Mouse (Mus musculus) small intestine, adult 2 months (tissue): ENCODE measurements at regions not wholly inside any gene's neighbourhood (a gene's known extent, or its start where the extent isn't known, plus 50 kb on each side); places are given as distances from the start of the nearest gene placed in this dataset.

ENCODE experiments used
- CTCF ChIP-seq: fragments of 200-500 bp; IDR thresholded peaks from 2 replicates; pipeline ENCODE4 v1.5.1; 2012; ENCODE audit warnings: low read depth, mild to moderate bottlenecking, control low read depth, inconsistent platforms, low read length, moderate library complexity, mixed read lengths; ENCODE audit not compliant: insufficient replicate concordance, insufficient read length; ENCODE audit errors: extremely low read depth
- POLR2A ChIP-seq: fragments of 200-500 bp; IDR thresholded peaks from 2 replicates; pipeline ENCODE4 v1.6.1; 2012; ENCODE audit warnings: low read depth, mild to moderate bottlenecking, control low read depth, inconsistent platforms, low read length, moderate library complexity

- TF ChIP-seq CTCF (no peak), POLR2A (no peak)
Observed at GRCm38 (mm10) chr11:111568041-111568440, 502.1 kb downstream of the Kcnj2 start.
